Mouse (Mus musculus) 3T3-L1 (cell line): ENCODE results near the gene Kank3.

Experiments
- DNase-seq: peaks from one replicate; pipeline ENCODE4 v3.0.0-alpha.2; 2015; ENCODE audit warnings: low read depth, low spot score

Gene Kank3

GRCm38 (mm10) chr17:33851331-33851730, 41.0 kb downstream of the Kank3 start:
- no peak for DNase-seq

- DNase-seq = no peak
Observed at GRCm38 (mm10) chr17:33857816-33858215, 47.5 kb downstream of the Kank3 start.

- peak; percentile 59 for DNase-seq
Observed at GRCm38 (mm10) chr17:33865330-33866030, 55.2 kb downstream of the Kank3 start.
